Mouse (Mus musculus) embryonic fibroblast, embryonic 13.5 days (primary cell): ENCODE results near the gene Syp.
A peak's percentile ranks its signal among the peaks of the same experiment; 100 is the strongest.

Experiments used
- CTCF ChIP-seq: IDR thresholded peaks from 2 replicates; pipeline ENCODE4 v1.5.1; 2011; ENCODE audit warnings: mild to moderate bottlenecking, control low read depth, low read length, moderate library complexity, borderline replicate concordance; ENCODE audit not compliant: insufficient read depth
- POLR2A ChIP-seq: IDR thresholded peaks from 2 replicates; pipeline ENCODE4 v1.6.1; 2011; ENCODE audit warnings: low read depth, mild to moderate bottlenecking, control low read depth, low read length, moderate library complexity

- no peak for TF ChIP-seq CTCF
- peak; percentile 53 for TF ChIP-seq POLR2A
These were observed 33.2 kb upstream of the Syp start, which contains the start of gene Ccdc22 for GRCm38 (mm10) chrX:7604879-7605574.
